Mouse (Mus musculus): ENCODE measurements around the gene Clpsl2. TPM values are rescaled to one million over a fixed set of nuclear protein-coding genes. Genes with fewer than 3 reads are reported as not detected.

Gene Clpsl2
- total and polyA plus RNA-seq, 3 experiments: not detected

- peak overlapping the region; percentile 73 for H3K27ac ChIP-seq
- 39% methylated on average over 7 of the region's 7 CpGs for WGBS
- intact Hi-C loops (cut with DNase I): no loop called here
These were observed 35.4 kb upstream of the Clpsl2 start for GRCm38 (mm10) chr17:28513844-28514243.

GRCm38 (mm10) chr17:28514555-28514954 lies 34.7 kb upstream of the Clpsl2 start:
- no peak overlapping the region for H3K4me3 ChIP-seq
- 87% methylated on average over 5 of the region's 5 CpGs for WGBS
- H3K79me2 ChIP-seq (replicated peaks; ENCODE audit: control insufficient read depth, insufficient read depth, low read length): no peaks in the 10 kb centered on the region
- intact Hi-C loops (cut with DNase I): no loop called here
- no peak overlapping the region for H3K9ac ChIP-seq (ENCODE audit: low read depth, low read length)
- H3K36me3 ChIP-seq (ENCODE audit: control insufficient read depth, insufficient read depth, low read length): no peaks in the 10 kb centered on the region; the same call in 1 of the 2 replicates
- no peak for DNase-seq
- peak overlapping the region; percentile 73 for H3K27ac ChIP-seq
- no peak for TF ChIP-seq EP300 (IDR thresholded peaks at IDR 0.05; ENCODE audit: insufficient read depth, low read depth, low read length)
- no peak; the same call in 1 of the 2 replicates for TF ChIP-seq POLR2A (IDR thresholded peaks at IDR 0.05; ENCODE audit: insufficient read depth, low read depth, low read length)
- TF ChIP-seq CTCF (IDR thresholded peaks at IDR 0.05): no peak
- no peaks in the 10 kb centered on the region for H3K27me3 ChIP-seq (ENCODE audit: control insufficient read depth, insufficient read depth, low read length)
- H3K4me1 ChIP-seq (ENCODE audit: control insufficient read depth, insufficient read depth, low read length): peaks cover 35% of the 10 kb centered on the region

More at GRCm38 (mm10) chr17:28513844-28514243, 35.4 kb upstream of the Clpsl2 start:
- TF ChIP-seq POLR2A (IDR thresholded peaks at IDR 0.05; ENCODE audit: insufficient read depth, low read depth, low read length) (peak; percentile 47), CTCF (IDR thresholded peaks at IDR 0.05) (no peak), EP300 (IDR thresholded peaks at IDR 0.05; ENCODE audit: insufficient read depth, low read depth, low read length) (0 out of 2 replicates have a peak, but pooled peaks have one; percentile 32)
- Histone ChIP-seq H3K36me3 (ENCODE audit: control insufficient read depth, insufficient read depth, low read length) (no peaks in the 10 kb centered on the region; the same call in 1 of the 2 replicates), H3K79me2 (replicated peaks; ENCODE audit: control insufficient read depth, insufficient read depth, low read length) (no peaks in the 10 kb centered on the region), H3K4me3 (no peak overlapping the region), H3K4me1 (ENCODE audit: control insufficient read depth, insufficient read depth, low read length) (peaks cover 32% of the 10 kb centered on the region), H3K9ac (ENCODE audit: low read depth, low read length) (peak overlapping the region; percentile 18; the same call in 1 of the 2 replicates), H3K27me3 (ENCODE audit: control insufficient read depth, insufficient read depth, low read length) (no peaks in the 10 kb centered on the region)
- DNase-seq: peak; percentile 64 to 66

GRCm38 (mm10) chr17:28515431-28516341 lies 33.5 kb upstream of the Clpsl2 start:
- no peaks in the 10 kb centered on the region; the same call in 1 of the 2 replicates for H3K36me3 ChIP-seq (ENCODE audit: control insufficient read depth, insufficient read depth, low read length)
- 37% methylated on average over 10 of the region's 10 CpGs for WGBS
- peak overlapping the region; percentile 97 for H3K27ac ChIP-seq
- H3K4me1 ChIP-seq (ENCODE audit: control insufficient read depth, insufficient read depth, low read length): peaks cover 35% of the 10 kb centered on the region
- no peaks in the 10 kb centered on the region for H3K27me3 ChIP-seq (ENCODE audit: control insufficient read depth, insufficient read depth, low read length)
- H3K4me3 ChIP-seq: no peak overlapping the region
- DNase-seq: peak; percentile 74 to 78
- H3K79me2 ChIP-seq (replicated peaks; ENCODE audit: control insufficient read depth, insufficient read depth, low read length): no peaks in the 10 kb centered on the region
- intact Hi-C loops (cut with DNase I): no loop called here
- TF ChIP-seq POLR2A (IDR thresholded peaks at IDR 0.05; ENCODE audit: insufficient read depth, low read depth, low read length) (peak; percentile 40; the same call in 1 of the 2 replicates), CTCF (IDR thresholded peaks at IDR 0.05) (no peak), EP300 (IDR thresholded peaks at IDR 0.05; ENCODE audit: insufficient read depth, low read depth, low read length) (peak; percentile 86)
- peak overlapping the region; percentile 17 for H3K9ac ChIP-seq (ENCODE audit: low read depth, low read length)

- Histone ChIP-seq H3K9ac (ENCODE audit: low read depth, low read length) (peak overlapping the region; percentile 35), H3K4me3 (peak overlapping the region; percentile 71; the same call in 1 of the 2 replicates), H3K79me2 (replicated peaks; ENCODE audit: control insufficient read depth, insufficient read depth, low read length) (no peaks in the 10 kb centered on the region), H3K4me1 (ENCODE audit: control insufficient read depth, insufficient read depth, low read length) (peaks cover 31% of the 10 kb centered on the region), H3K27me3 (ENCODE audit: control insufficient read depth, insufficient read depth, low read length) (no peaks in the 10 kb centered on the region), H3K36me3 (ENCODE audit: control insufficient read depth, insufficient read depth, low read length) (no peaks in the 10 kb centered on the region; the same call in 1 of the 2 replicates), H3K27ac (peak overlapping the region; percentile 97)
- TF ChIP-seq CTCF (IDR thresholded peaks at IDR 0.05) (no peak), POLR2A (IDR thresholded peaks at IDR 0.05; ENCODE audit: insufficient read depth, low read depth, low read length) (no peak), EP300 (IDR thresholded peaks at IDR 0.05; ENCODE audit: insufficient read depth, low read depth, low read length) (no peak)
- WGBS: 88% methylated on average over 4 of the region's 4 CpGs
- DNase-seq: peak; percentile 18 to 51
- intact Hi-C loops (cut with DNase I): no loop called here
These were observed 32.3 kb upstream of the Clpsl2 start for GRCm38 (mm10) chr17:28516881-28517280.

GRCm38 (mm10) chr17:28517441-28517955 lies 31.7 kb upstream of the Clpsl2 start, which contains the start of gene Fkbp5:
Gene Fkbp5 (minus strand): TSS chr17:28517527.
- H3K4me1 ChIP-seq (ENCODE audit: control insufficient read depth, insufficient read depth, low read length): peaks cover 27% of the 10 kb centered on the region
- intact Hi-C loops (cut with DNase I): no loop called here
- WGBS: 13% methylated on average over 16 of the region's 16 CpGs
- no peaks in the 10 kb centered on the region for H3K79me2 ChIP-seq (replicated peaks; ENCODE audit: control insufficient read depth, insufficient read depth, low read length)
- peak within 1 kb of the TSS; percentile 71 for H3K4me3 ChIP-seq
- H3K27ac ChIP-seq: peak within 1 kb of the TSS; percentile 97
- H3K9ac ChIP-seq (ENCODE audit: low read depth, low read length): peak within 1 kb of the TSS; percentile 85
- TF ChIP-seq CTCF (IDR thresholded peaks at IDR 0.05) (no peak), POLR2A (IDR thresholded peaks at IDR 0.05; ENCODE audit: insufficient read depth, low read depth, low read length) (peak; percentile 77)
- no peaks in the 10 kb centered on the region for H3K27me3 ChIP-seq (ENCODE audit: control insufficient read depth, insufficient read depth, low read length)
- H3K36me3 ChIP-seq (ENCODE audit: control insufficient read depth, insufficient read depth, low read length): no peaks in the 10 kb centered on the region; the same call in 1 of the 2 replicates
- DNase-seq: peak; percentile 89

Measured in heart, adult 2 months (tissue).